Mouse (Mus musculus): ENCODE data around the gene Ceacam9. TPM values are rescaled to one million over a fixed set of nuclear protein-coding genes. Genes with fewer than 3 reads are reported as not detected.
"Not testable (repeated sequence)": the region's sequence is repeated elsewhere in the genome, so short reads cannot be mapped to it uniquely, and the experiment has no call there.

Ceacam9 gene
- total and polyA plus RNA-seq, 3 experiments, result not detected

- no peaks in the 10 kb centered on the region for H3K79me2 ChIP-seq (ENCODE audit: control insufficient read depth, insufficient read depth, low read length, poor library complexity)
- H3K27ac ChIP-seq (ENCODE audit: control insufficient read depth, low read depth, low read length), result no peak within 1 kb of the TSS
- H3K4me3 ChIP-seq (ENCODE audit: control insufficient read depth in 1 of 2, insufficient read depth in 1 of 2, low read depth in 2 of 2, low read length in 2 of 2), result no peak within 1 kb of the TSS
- no peaks in the 10 kb centered on the region for H3K36me3 ChIP-seq (ENCODE audit: control insufficient read depth in 1 of 2, insufficient read depth in 2 of 2, low read length in 2 of 2)
- no peaks in the 10 kb centered on the region for H3K9me3 ChIP-seq (replicated peaks; ENCODE audit: insufficient read depth, low read length)
- DNase-seq (ENCODE audit: low read depth, low spot score), result no peak
- H3K4me1 ChIP-seq (ENCODE audit: control insufficient read depth in 1 of 2, insufficient read depth in 2 of 2, low read length in 2 of 2), result no peaks in the 10 kb centered on the region
- TF ChIP-seq MAFK (IDR thresholded peaks at IDR 0.05; ENCODE audit: borderline replicate concordance, low read depth, low read length) (no peak), MAZ (IDR thresholded peaks at IDR 0.05; ENCODE audit: low read depth, low read length) (no peak), USF2 (IDR thresholded peaks at IDR 0.05; ENCODE audit: borderline replicate concordance in 1 of 2, insufficient read depth in 1 of 2, low read depth in 1 of 2, low read length in 2 of 2) (no peak), MYB (IDR thresholded peaks at IDR 0.05; ENCODE audit: low read depth, low read length) (no peak), ELF1 (IDR thresholded peaks at IDR 0.05; ENCODE audit: low read depth, low read length) (no peak), CHD2 (IDR thresholded peaks at IDR 0.05; ENCODE audit: low read length) (no peak), CTCF (IDR thresholded peaks at IDR 0.05 in 2 of 3, conservative IDR thresholded peaks at IDR 0.05 in 1 of 3; ENCODE audit: control insufficient read depth in 1 of 3, insufficient read depth in 1 of 3, low read depth in 2 of 3, low read length in 3 of 3, poor library complexity in 1 of 3, severe bottlenecking in 1 of 3) (no peak), POLR2A (IDR thresholded peaks at IDR 0.05; ENCODE audit: control insufficient read depth in 1 of 2, insufficient read depth in 1 of 2, low read depth in 1 of 2, low read length in 2 of 2, poor library complexity in 1 of 2) (no peak), ZKSCAN1 (IDR thresholded peaks at IDR 0.05; ENCODE audit: low read depth, low read length) (no peak), RAD21 (IDR thresholded peaks at IDR 0.05; ENCODE audit: low read depth, low read length) (no peak), TCF12 (IDR thresholded peaks at IDR 0.05; ENCODE audit: low read depth, low read length) (no peak), ZMIZ1 (IDR thresholded peaks at IDR 0.05; ENCODE audit: low read depth, low read length) (no peak), ZC3H11A (IDR thresholded peaks at IDR 0.05; ENCODE audit: low read depth, low read length) (no peak)
- H3K27me3 ChIP-seq (ENCODE audit: control insufficient read depth in 1 of 2, insufficient read depth in 2 of 2, low read length in 2 of 2), result peaks cover 7 to 9% of the 10 kb centered on the region in 2 experiments
- H3K9ac ChIP-seq (ENCODE audit: control insufficient read depth, low read depth, low read length, poor library complexity, severe bottlenecking), result no peak within 1 kb of the TSS
These were observed 46.1 kb upstream of the Ceacam9 start, which contains the start of gene Ceacam15 for GRCm38 (mm10) chr7:16675605-16676004. Ceacam15 (minus strand) TSS chr7:16675705.

GRCm38 (mm10) chr7:16680194-16680593 is 41.5 kb upstream of the Ceacam9 start:
- not testable (repeated sequence) for H3K4me1 ChIP-seq (ENCODE audit: control insufficient read depth in 1 of 2, insufficient read depth in 2 of 2, low read length in 2 of 2); H3K79me2 ChIP-seq (ENCODE audit: control insufficient read depth, insufficient read depth, low read length, poor library complexity); DNase-seq (ENCODE audit: low read depth, low spot score); H3K4me3 ChIP-seq (ENCODE audit: control insufficient read depth in 1 of 2, insufficient read depth in 1 of 2, low read depth in 2 of 2, low read length in 2 of 2); H3K27me3 ChIP-seq (ENCODE audit: control insufficient read depth in 1 of 2, insufficient read depth in 2 of 2, low read length in 2 of 2); H3K9ac ChIP-seq (ENCODE audit: control insufficient read depth, low read depth, low read length, poor library complexity, severe bottlenecking); H3K27ac ChIP-seq (ENCODE audit: control insufficient read depth, low read depth, low read length); H3K9me3 ChIP-seq (replicated peaks; ENCODE audit: insufficient read depth, low read length); H3K36me3 ChIP-seq (ENCODE audit: control insufficient read depth in 1 of 2, insufficient read depth in 2 of 2, low read length in 2 of 2)

DNA sequence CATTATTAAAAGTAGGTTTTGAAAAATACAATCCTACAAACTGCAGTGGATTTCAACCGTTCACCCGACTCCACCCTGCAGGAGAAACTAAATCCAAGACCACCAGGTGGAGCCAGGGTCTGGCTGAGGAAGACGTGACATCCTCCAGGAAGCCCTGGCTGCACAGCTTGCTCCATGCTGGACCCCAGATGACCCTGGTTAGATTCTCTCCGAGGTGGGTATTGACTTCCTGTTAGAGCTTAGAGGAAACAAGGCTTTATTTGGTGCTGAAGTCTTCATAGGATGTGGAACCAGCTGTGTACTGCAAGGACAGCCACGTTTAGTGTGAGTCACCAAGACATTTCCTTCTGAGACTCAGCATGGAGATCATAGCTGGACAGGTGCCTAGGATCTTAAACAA is 32.5 kb upstream of the Ceacam9 start:
- H3K27ac ChIP-seq (ENCODE audit: control insufficient read depth, low read depth, low read length), result no peak overlapping the region
- H3K27me3 ChIP-seq (ENCODE audit: control insufficient read depth in 1 of 2, insufficient read depth in 2 of 2, low read length in 2 of 2), result peaks cover 1 to 2% of the 10 kb centered on the region in 2 experiments; a peak in 1 of 4 replicates
- no peaks in the 10 kb centered on the region for H3K4me1 ChIP-seq (ENCODE audit: control insufficient read depth in 1 of 2, insufficient read depth in 2 of 2, low read length in 2 of 2)
- H3K79me2 ChIP-seq (ENCODE audit: control insufficient read depth, insufficient read depth, low read length, poor library complexity), result no peaks in the 10 kb centered on the region
- no peaks in the 10 kb centered on the region for H3K36me3 ChIP-seq (ENCODE audit: control insufficient read depth in 1 of 2, insufficient read depth in 2 of 2, low read length in 2 of 2)
- no peak for DNase-seq (ENCODE audit: low read depth, low spot score)
- H3K9ac ChIP-seq (ENCODE audit: control insufficient read depth, low read depth, low read length, poor library complexity, severe bottlenecking), result no peak overlapping the region
- H3K9me3 ChIP-seq (replicated peaks; ENCODE audit: insufficient read depth, low read length), result no peaks in the 10 kb centered on the region
- H3K4me3 ChIP-seq (ENCODE audit: control insufficient read depth in 1 of 2, insufficient read depth in 1 of 2, low read depth in 2 of 2, low read length in 2 of 2), result no peak overlapping the region
- TF ChIP-seq CHD1 (IDR thresholded peaks at IDR 0.05; ENCODE audit: low read depth, low read length) (no peak), MAX (IDR thresholded peaks at IDR 0.05; ENCODE audit: low read length) (no peak), SMC3 (IDR thresholded peaks at IDR 0.05; ENCODE audit: low read depth, low read length) (no peak), USF2 (IDR thresholded peaks at IDR 0.05; ENCODE audit: borderline replicate concordance in 1 of 2, insufficient read depth in 1 of 2, low read depth in 1 of 2, low read length in 2 of 2) (no peak), ZC3H11A (IDR thresholded peaks at IDR 0.05; ENCODE audit: low read depth, low read length) (no peak), MAFK (IDR thresholded peaks at IDR 0.05; ENCODE audit: borderline replicate concordance, low read depth, low read length) (no peak), RAD21 (IDR thresholded peaks at IDR 0.05; ENCODE audit: low read depth, low read length) (no peak), MXI1 (IDR thresholded peaks at IDR 0.05; ENCODE audit: low read depth, low read length) (no peak), TCF12 (IDR thresholded peaks at IDR 0.05; ENCODE audit: low read depth, low read length) (no peak), BHLHE40 (IDR thresholded peaks at IDR 0.05; ENCODE audit: borderline replicate concordance, low read depth, low read length) (no peak), JUND (IDR thresholded peaks at IDR 0.05; ENCODE audit: low read depth, low read length) (no peak), NELFE (IDR thresholded peaks at IDR 0.05; ENCODE audit: low read depth, low read length) (no peak), NRF1 (IDR thresholded peaks at IDR 0.05; ENCODE audit: insufficient read depth, low read depth, low read length, poor library complexity, severe bottlenecking) (no peak), POLR2AphosphoS2 (IDR thresholded peaks at IDR 0.05; ENCODE audit: low read length) (no peak), MEF2A (IDR thresholded peaks at IDR 0.05; ENCODE audit: extremely low read depth, insufficient replicate concordance, low read depth, low read length, poor library complexity, severe bottlenecking) (no peak), MYC (IDR thresholded peaks at IDR 0.05; ENCODE audit: low read depth, low read length) (no peak), UBTF (IDR thresholded peaks at IDR 0.05; ENCODE audit: borderline replicate concordance, insufficient read depth, low read depth, low read length) (no peak), ZNF384 (IDR thresholded peaks at IDR 0.05; ENCODE audit: low read depth, low read length) (no peak)
